Mouse (Mus musculus) C2C12 (cell line): ENCODE measurements around the gene Zbtb42. TPM values are rescaled to one million over a fixed set of nuclear protein-coding genes. Genes with fewer than 3 reads are reported as not detected.
A peak's percentile ranks its signal among the peaks of the same experiment; 100 is the strongest.

Experiments
- H3K27me3 ChIP-seq: one replicate; pipeline ENCODE4 v1.6.1; 2011; ENCODE audit not compliant: control insufficient read depth, insufficient read depth, insufficient read length
- H3K36me3 ChIP-seq: one replicate; pipeline ENCODE4 v1.6.1; 2011; ENCODE audit not compliant: control insufficient read depth, insufficient read depth
- H3K4me3 ChIP-seq: one replicate; pipeline ENCODE4 v1.5.1; 2011; ENCODE audit warnings: mild to moderate bottlenecking, control low read depth; ENCODE audit not compliant: poor library complexity, insufficient read depth, severe bottlenecking
- H3K79me2 ChIP-seq: one replicate; pipeline ENCODE4 v1.6.1; 2011; ENCODE audit not compliant: control insufficient read depth, insufficient read depth
- H3K79me3 ChIP-seq: one replicate; pipeline ENCODE4 v1.6.1; 2011; ENCODE audit warnings: low read depth, control low read depth
- H3ac ChIP-seq: one replicate; pipeline ENCODE3; 2011; ENCODE audit warnings: low read depth; ENCODE audit not compliant: control insufficient read depth, insufficient read length
- CEBPB ChIP-seq: IDR thresholded peaks from one replicate; pipeline ENCODE4 v1.6.1; 2011; ENCODE audit warnings: low read depth, mild to moderate bottlenecking, control low read depth, moderate library complexity
- CTCF ChIP-seq: IDR thresholded peaks from one replicate; pipeline ENCODE4 v1.5.1; 2011; ENCODE audit not compliant: control insufficient read depth, insufficient read depth, insufficient read length
- FOSL1 ChIP-seq: IDR thresholded peaks from one replicate; pipeline ENCODE4 v1.8.0; 2011; ENCODE audit warnings: mild to moderate bottlenecking, low read length; ENCODE audit not compliant: poor library complexity, insufficient read depth, severe bottlenecking
- MAX ChIP-seq: IDR thresholded peaks from one replicate; pipeline ENCODE4 v1.6.1; 2011; ENCODE audit warnings: mild to moderate bottlenecking, control low read depth
- MYOD1 ChIP-seq: IDR thresholded peaks from one replicate; pipeline ENCODE4 v1.6.1; 2011; ENCODE audit warnings: low read depth; ENCODE audit not compliant: control insufficient read depth, insufficient read length
- MYOG ChIP-seq: IDR thresholded peaks from one replicate; pipeline ENCODE4 v1.6.1; 2011; ENCODE audit not compliant: control insufficient read depth, insufficient read length; ENCODE audit errors: extremely low read depth
- USF1 ChIP-seq: IDR thresholded peaks from one replicate; pipeline ENCODE4 v1.6.1; 2011; ENCODE audit warnings: low read depth, mild to moderate bottlenecking, control low read depth, moderate library complexity
- polyA plus RNA-seq: library from polyadenylated mRNA; unstranded; fragments of >200 nt; fragmentation: generic; extraction: Trizol; gene quantifications from one replicate; pipeline ENCODE4 v1.2.1, GENCODE M21; 2012; ENCODE audit warnings: missing spikeins

The Zbtb42 gene
- polyA plus RNA-seq, 1 experiment = 4.2 TPM

DNA sequence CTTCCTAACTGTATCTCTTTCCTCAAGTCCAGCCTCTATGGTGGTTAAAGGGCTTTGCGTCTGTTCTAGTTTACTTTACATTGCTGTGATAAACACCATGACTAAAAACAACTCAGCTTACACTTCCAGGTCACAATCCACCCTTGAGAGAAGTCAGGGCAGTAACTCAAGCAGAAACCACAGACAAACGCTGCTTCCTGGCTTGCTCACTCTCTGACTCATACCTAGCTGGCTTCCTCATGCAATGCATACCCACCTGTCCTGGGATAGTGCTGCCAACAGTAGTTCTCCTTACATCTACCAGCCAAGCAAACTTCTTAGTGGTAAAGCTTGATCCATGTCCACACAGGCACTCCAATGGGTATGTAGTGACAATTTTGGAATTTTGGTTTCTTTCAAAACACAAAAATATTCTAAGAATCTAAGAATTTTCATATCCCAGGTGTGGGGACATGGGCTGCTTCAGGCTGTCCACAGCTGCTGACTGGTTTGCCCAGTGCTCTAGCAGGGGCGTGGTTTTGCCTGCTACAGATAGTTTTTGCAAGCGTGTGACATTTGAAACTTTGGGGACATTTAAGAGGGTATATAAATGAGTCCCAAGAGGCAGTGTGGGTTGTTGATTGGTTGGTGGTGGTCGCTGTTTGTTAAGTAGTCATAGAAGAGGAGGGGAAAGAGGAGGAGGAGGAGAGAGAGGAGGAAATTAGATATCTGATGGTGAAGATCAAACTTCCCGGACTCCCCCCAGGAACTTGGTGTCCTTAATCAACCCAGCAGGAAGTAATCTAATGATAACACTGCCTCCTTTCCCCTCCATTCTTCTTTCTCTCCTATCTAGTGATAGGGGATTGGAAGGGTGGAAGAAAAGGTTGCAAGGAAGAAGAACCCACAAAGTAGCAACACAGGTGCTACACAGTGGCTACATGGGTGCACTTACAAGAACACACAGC, 24.0 kb downstream of the Zbtb42 start:
- TF ChIP-seq FOSL1 (peak; percentile 45), MYOD1 (peak; percentile 79), USF1 (no peak), MAX (peak; percentile 16), CTCF (no peak), CEBPB (no peak)
- Histone ChIP-seq H3K79me3 (no peaks in the 10 kb centered on the region), H3K79me2 (no peaks in the 10 kb centered on the region), H3K36me3 (no peaks in the 10 kb centered on the region), H3ac (no peak overlapping the region), H3K27me3 (no peaks in the 10 kb centered on the region), H3K4me3 (no peak overlapping the region)

DNA sequence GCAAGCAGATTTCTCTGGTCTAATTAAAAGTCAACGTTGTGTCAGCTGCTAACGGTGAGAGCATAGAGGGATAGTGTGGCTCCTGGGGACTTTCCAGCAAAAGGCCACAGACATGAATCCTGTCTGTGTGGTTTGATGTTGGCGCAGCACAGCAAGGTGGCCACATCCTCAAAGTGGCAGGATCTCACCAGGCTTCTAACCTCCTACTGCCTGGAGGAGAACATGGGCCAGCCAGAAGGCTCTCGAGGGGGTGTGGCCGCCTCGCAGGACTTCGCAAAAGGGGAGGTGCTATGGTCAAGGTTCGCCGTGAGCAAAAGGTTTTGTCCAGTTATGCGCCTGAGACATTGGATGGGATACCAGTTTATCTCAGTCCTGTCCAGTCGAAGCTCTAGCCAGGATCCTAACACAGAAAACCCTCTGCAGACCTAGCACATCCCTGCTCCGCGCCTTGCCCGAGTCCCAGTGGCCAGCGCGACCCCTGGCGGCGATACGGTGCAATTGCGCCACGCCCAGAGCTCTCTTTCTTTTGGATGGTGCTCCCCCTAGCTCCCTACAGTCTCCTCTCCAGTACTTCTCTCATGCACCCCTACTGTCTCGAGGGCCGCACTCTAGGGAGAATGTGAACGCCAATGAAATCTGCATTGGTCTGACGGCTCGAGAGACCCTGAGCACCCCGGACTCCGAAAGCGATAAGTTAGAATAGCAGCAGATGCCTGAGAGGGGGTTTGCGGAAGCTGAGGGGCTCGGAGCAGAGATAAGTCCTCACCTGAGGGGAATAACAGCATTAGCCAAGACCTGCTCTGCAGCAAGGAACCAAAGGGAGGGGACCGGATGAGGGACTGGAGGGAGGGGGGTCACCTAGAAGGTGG, 28.3 kb downstream of the Zbtb42 start:
- H3K27me3 ChIP-seq = peaks cover 6% of the 10 kb centered on the region
- TF ChIP-seq CEBPB = no peak
- peak; percentile 99 for TF ChIP-seq CTCF

DNA sequence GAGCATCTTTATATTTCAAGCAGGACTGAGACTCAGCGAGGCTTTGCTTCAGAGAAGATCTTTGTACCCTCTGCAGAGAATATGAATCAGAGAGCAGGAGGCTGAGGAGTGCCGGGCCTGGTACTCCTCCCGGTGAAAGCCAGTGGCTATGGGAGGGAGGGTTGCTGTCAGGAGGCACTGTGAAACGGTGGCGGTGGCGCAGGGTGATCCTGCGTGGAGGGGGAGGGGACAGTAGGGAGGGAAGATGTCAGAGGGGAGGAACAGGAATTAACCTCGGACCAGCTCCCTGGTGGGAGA, 28.9 kb downstream of the Zbtb42 start:
- TF ChIP-seq USF1 = no peak
- TF ChIP-seq CTCF = no peak
- TF ChIP-seq FOSL1 = no peak
- TF ChIP-seq MYOD1 = no peak
- TF ChIP-seq MYOG = no peak
- Histone ChIP-seq H3ac (no peak overlapping the region), H3K4me3 (no peak overlapping the region), H3K79me3 (no peaks in the 10 kb centered on the region), H3K36me3 (no peaks in the 10 kb centered on the region), H3K27me3 (peaks cover 6% of the 10 kb centered on the region), H3K79me2 (no peaks in the 10 kb centered on the region)

More for the DNA sequence above, 28.3 kb downstream of the Zbtb42 start:
- Histone ChIP-seq H3ac (peak overlapping the region; percentile 27), H3K79me2 (no peaks in the 10 kb centered on the region), H3K79me3 (no peaks in the 10 kb centered on the region), H3K4me3 (no peak overlapping the region), H3K36me3 (no peaks in the 10 kb centered on the region)

DNA sequence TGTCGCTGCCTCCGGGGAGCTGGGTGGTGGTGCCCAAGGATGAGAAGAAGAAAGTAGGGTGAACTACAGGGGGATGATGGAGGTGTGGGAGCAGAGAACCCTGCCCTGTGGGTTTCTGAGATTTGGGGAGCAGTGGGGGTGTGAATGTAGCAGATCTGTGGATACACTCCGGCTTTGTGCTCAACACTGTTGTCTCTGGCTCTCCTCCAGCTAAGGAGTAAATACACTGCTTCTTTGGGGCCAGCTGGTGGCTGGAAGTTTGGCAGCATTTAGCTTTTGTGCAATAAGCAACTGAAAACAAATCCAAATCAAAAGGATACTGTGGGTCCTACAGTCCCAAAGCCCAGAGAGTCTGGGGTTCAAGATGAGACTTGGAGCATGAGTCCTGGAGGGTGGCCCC, 35.4 kb downstream of the Zbtb42 start:
- TF ChIP-seq USF1 = no peak
- no peak for TF ChIP-seq MAX
- TF ChIP-seq CTCF = no peak
- TF ChIP-seq MYOD1 = no peak
- TF ChIP-seq MYOG = no peak
- TF ChIP-seq FOSL1 = no peak
- no peak for TF ChIP-seq CEBPB
- Histone ChIP-seq H3ac (no peak overlapping the region), H3K4me3 (no peak overlapping the region), H3K79me3 (no peaks in the 10 kb centered on the region), H3K36me3 (no peaks in the 10 kb centered on the region), H3K27me3 (peaks cover 4% of the 10 kb centered on the region), H3K79me2 (no peaks in the 10 kb centered on the region)

DNA sequence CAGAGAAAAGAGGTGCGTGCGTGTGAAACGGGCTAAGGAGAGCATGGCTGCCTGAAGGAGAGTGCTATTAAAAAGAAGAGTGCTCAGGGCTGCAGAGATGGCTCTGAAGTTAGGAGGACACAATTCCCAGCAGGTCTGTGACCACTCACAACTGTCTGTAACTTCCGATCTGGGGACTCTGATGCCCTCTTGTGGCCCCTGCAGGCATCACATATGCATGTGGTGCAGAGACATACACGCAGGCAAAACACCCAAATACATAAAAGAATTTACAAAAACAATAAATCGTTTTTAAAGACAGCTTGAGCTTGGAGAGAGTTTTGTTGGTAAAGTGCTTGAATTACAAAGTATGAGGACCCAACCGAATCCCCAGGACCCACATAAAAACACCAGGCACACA, 38.5 kb downstream of the Zbtb42 start:
- Histone ChIP-seq H3ac (no peak overlapping the region), H3K4me3 (no peak overlapping the region), H3K79me2 (no peaks in the 10 kb centered on the region), H3K36me3 (no peaks in the 10 kb centered on the region), H3K27me3 (no peaks in the 10 kb centered on the region), H3K79me3 (no peaks in the 10 kb centered on the region)
- TF ChIP-seq CTCF = peak; percentile 52
- TF ChIP-seq CEBPB = no peak

DNA sequence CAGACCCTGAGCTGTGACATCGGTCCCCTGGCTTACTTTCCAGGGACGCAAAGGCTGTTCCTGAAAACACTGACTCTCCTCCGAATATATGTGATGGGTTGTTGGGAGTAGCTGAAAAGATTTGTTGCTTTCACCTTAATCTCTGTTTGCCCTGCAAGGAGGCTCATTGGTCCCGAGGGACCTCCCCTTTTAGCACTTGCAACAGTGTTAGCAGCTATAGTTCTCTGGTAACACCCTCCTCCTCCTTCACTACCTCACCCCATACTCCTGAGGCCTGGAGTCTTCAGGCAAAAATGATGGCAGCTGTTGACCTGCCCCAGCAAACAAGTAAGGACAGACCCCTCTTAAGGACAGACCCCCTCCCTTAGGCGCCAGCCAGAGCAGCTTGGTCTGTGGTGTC, 40.4 kb downstream of the Zbtb42 start:
- Histone ChIP-seq H3K27me3 (no peaks in the 10 kb centered on the region), H3K79me2 (peaks cover 14% of the 10 kb centered on the region), H3ac (no peak overlapping the region), H3K79me3 (no peaks in the 10 kb centered on the region), H3K4me3 (no peak overlapping the region), H3K36me3 (no peaks in the 10 kb centered on the region)
- TF ChIP-seq MYOG (no peak), FOSL1 (no peak), MAX (no peak), USF1 (no peak), CEBPB (no peak), CTCF (no peak), MYOD1 (no peak)
